Mouse (Mus musculus): ENCODE results near the gene 2210011C24Rik. TPM values are rescaled to one million over a fixed set of nuclear protein-coding genes. Genes with fewer than 3 reads are reported as not detected.

The 2210011C24Rik gene
- polyA plus RNA-seq (2012; rRNA removed; ENCODE audit: low replicate concordance), result 0.47 and 0.85 TPM in 2 replicates

GRCm38 (mm10) chr8:84011705-84012498 is at the start of gene 2210011C24Rik:
Gene 2210011C24Rik (minus strand): TSS chr8:84012171.

GRCm38 (mm10) chr8:84044900-84045299 is 32.9 kb upstream of the 2210011C24Rik start, which contains the start of gene Rln3:
Gene Rln3 (minus strand): TSS chr8:84045000.

GRCm38 (mm10) chr8:84042066-84042947 is 30.3 kb upstream of the 2210011C24Rik start, which contains the start of gene Il27ra:
Gene Il27ra (minus strand): TSS chr8:84042589.

GRCm38 (mm10) chr8:84021096-84021495 is 9.1 kb upstream of the 2210011C24Rik start, which contains the start of gene Palm3:
Gene Palm3 (plus strand): TSS chr8:84021471.

GRCm38 (mm10) chr8:84001281-84002000 is 10.5 kb downstream of the 2210011C24Rik start, which contains the start of gene 1700067K01Rik:
Gene 1700067K01Rik (plus strand): TSS chr8:84001502.

GRCm38 (mm10) chr8:83997511-83998141 is 14.3 kb downstream of the 2210011C24Rik start, which contains the start of gene Samd1:
Gene Samd1 (plus strand): TSS chr8:83997672.

GRCm38 (mm10) chr8:83972150-83973120 is 39.5 kb downstream of the 2210011C24Rik start, which contains the start of gene Prkaca:
Gene Prkaca (plus strand): TSS chr8:83972993.

Other genes starting within 250 kb of the 2210011C24Rik start
- 40.0 and 49.0 TPM in 2 replicates for gene Adgrl1, start 112.1 kb downstream of the 2210011C24Rik start, polyA plus RNA-seq (2012; rRNA removed; ENCODE audit: low replicate concordance)
- 2.4 and 3.7 TPM in 2 replicates for gene Gm10644, start 57.0 kb downstream of the 2210011C24Rik start, polyA plus RNA-seq (2012; rRNA removed; ENCODE audit: low replicate concordance)
- gene Asf1b, start 56.7 kb downstream of the 2210011C24Rik start, polyA plus RNA-seq (2012; rRNA removed; ENCODE audit: low replicate concordance), result 8.2 and 20.3 TPM in 2 replicates
- gene Prkaca, start 39.2 kb downstream of the 2210011C24Rik start, polyA plus RNA-seq (2012; rRNA removed; ENCODE audit: low replicate concordance), result 102 and 146 TPM in 2 replicates
- gene Samd1, start 14.5 kb downstream of the 2210011C24Rik start, polyA plus RNA-seq (2012; rRNA removed; ENCODE audit: low replicate concordance), result 46.9 and 49.2 TPM in 2 replicates
- 0.55 TPM in 1 of 2 replicates, not detected in the other for gene 1700067K01Rik, start 10.7 kb downstream of the 2210011C24Rik start, polyA plus RNA-seq (2012; rRNA removed; ENCODE audit: low replicate concordance)
- 0.29 and 0.61 TPM in 2 replicates for gene Palm3, start 9.3 kb upstream of the 2210011C24Rik start, polyA plus RNA-seq (2012; rRNA removed; ENCODE audit: low replicate concordance)
- 39.9 and 64.5 TPM in 2 replicates for gene Il27ra, start 30.4 kb upstream of the 2210011C24Rik start, polyA plus RNA-seq (2012; rRNA removed; ENCODE audit: low replicate concordance)
- 0.45 and 4.9 TPM in 2 replicates for gene Rln3, start 32.8 kb upstream of the 2210011C24Rik start, polyA plus RNA-seq (2012; rRNA removed; ENCODE audit: low replicate concordance)
- 0.47 and 1.1 TPM in 2 replicates for gene Gm10643, start 53.0 kb upstream of the 2210011C24Rik start, polyA plus RNA-seq (2012; rRNA removed; ENCODE audit: low replicate concordance)
- 26.0 and 50.0 TPM in 2 replicates for gene Rfx1, start 54.7 kb upstream of the 2210011C24Rik start, polyA plus RNA-seq (2012; rRNA removed; ENCODE audit: low replicate concordance)
- 51.1 and 78.9 TPM in 2 replicates for gene Dcaf15, start 92.6 kb upstream of the 2210011C24Rik start, polyA plus RNA-seq (2012; rRNA removed; ENCODE audit: low replicate concordance)
- 3.0 and 7.2 TPM in 2 replicates for gene Podnl1, start 113.8 kb upstream of the 2210011C24Rik start, polyA plus RNA-seq (2012; rRNA removed; ENCODE audit: low replicate concordance)
- gene Cc2d1a, start 135.8 kb upstream of the 2210011C24Rik start, polyA plus RNA-seq (2012; rRNA removed; ENCODE audit: low replicate concordance), result 23.4 and 36.5 TPM in 2 replicates
- gene 4930432K21Rik, start 135.9 kb upstream of the 2210011C24Rik start, polyA plus RNA-seq (2012; rRNA removed; ENCODE audit: low replicate concordance), result 0.98 and 1.0 TPM in 2 replicates
- 0.19 and 0.23 TPM in 2 replicates for gene Nanos3, start 173.0 kb upstream of the 2210011C24Rik start, polyA plus RNA-seq (2012; rRNA removed; ENCODE audit: low replicate concordance)
- gene Zswim4, start 224.9 kb upstream of the 2210011C24Rik start, polyA plus RNA-seq (2012; rRNA removed; ENCODE audit: low replicate concordance), result 16.4 and 26.3 TPM in 2 replicates
- 112 and 138 TPM in 2 replicates for gene D8Ertd738e, start 237.5 kb upstream of the 2210011C24Rik start, polyA plus RNA-seq (2012; rRNA removed; ENCODE audit: low replicate concordance)
- 52.5 and 169 TPM in 2 replicates for gene Mri1, start 245.2 kb upstream of the 2210011C24Rik start, polyA plus RNA-seq (2012; rRNA removed; ENCODE audit: low replicate concordance)